Mouse (Mus musculus) brain, embryonic 14.5 days (tissue): ENCODE data around the gene Relch.

Experiments
- CTCF ChIP-seq: fragments of 200-500 bp; IDR thresholded peaks from 2 replicates; pipeline ENCODE4 v1.5.1; 2012; ENCODE audit warnings: inconsistent platforms, mild to moderate bottlenecking, moderate library complexity, borderline replicate concordance; ENCODE audit not compliant: insufficient read depth, insufficient read length; ENCODE audit errors: extremely low read depth
- POLR2A ChIP-seq: fragments of 200-500 bp; IDR thresholded peaks from 2 replicates; pipeline ENCODE4 v1.6.1; 2012; ENCODE audit warnings: mild to moderate bottlenecking, inconsistent platforms, borderline replicate concordance; ENCODE audit not compliant: poor library complexity, insufficient read depth, insufficient read length, severe bottlenecking; ENCODE audit errors: extremely low read depth

DNA sequence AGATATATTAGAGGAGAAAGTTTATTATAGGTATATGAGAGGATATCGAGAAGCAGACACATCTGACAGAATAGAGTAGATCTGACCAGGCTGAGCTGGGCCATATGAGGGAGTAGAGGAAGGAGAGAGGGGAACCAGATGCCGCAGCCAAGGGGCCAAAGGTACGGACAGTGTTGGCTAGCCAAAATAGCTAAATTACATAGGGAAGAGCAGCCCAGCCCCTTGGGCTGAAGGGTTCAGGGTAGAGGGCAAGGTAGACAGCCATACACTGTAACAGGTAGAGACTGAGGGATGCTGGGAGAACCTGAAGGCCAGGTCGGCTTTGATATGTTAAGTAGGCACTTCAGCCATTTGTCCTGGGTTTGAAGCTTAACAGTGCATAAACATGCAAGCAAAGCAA is 95.1 kb downstream of the Relch start:
- TF ChIP-seq CTCF (no peak), POLR2A (no peak)
